Mouse (Mus musculus) cerebellum, postnatal 4 days (tissue): Measurements from ENCODE around the gene Ccdc7a.
"Not testable (repeated sequence)": the region's sequence is repeated elsewhere in the genome, so short reads cannot be mapped to it uniquely, and the experiment has no call there.

Experiments used
- DNase-seq, 2 experiments: peaks; one replicate each; pipeline ENCODE4 v3.0.0; 2022; ENCODE audit warnings: low spot score in 2 of 2, mixed read lengths in 1 of 2

The Ccdc7a gene

GRCm38 (mm10) chr8:129065417-129065816 lies at the start of gene Ccdc7a:
Gene Ccdc7a, minus strand, starts transcription at chr8:129065517.
- not testable (repeated sequence) for DNase-seq

DNA sequence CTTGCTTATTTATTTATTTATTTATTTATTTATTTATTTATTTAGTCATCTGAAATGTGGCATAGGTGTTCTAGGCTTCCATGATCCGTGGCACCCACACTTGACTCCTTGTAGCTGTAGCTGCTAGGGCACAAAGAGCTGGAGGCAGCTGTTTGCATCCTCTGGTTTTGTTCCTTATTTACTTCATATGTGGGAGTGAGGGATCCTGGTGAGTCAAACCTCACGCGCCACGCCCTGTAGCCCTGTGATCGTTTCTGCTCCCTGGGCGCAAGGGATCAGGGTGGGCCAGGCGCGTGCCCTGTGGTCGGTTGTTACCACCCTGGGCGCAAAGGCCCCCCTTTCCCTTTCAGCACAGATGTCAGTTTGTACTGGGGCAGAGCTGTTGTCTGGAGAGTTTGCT lies 1.5 kb upstream of the Ccdc7a start, which contains the start of gene Ccdc7b:
Gene Ccdc7b (plus strand): TSS at position 301 of the 400 bp plus-strand sequence.
- DNase-seq, result not testable (repeated sequence)

GRCm38 (mm10) chr8:128991389-128991788 lies 73.9 kb downstream of the Ccdc7a start:
- no peak for DNase-seq

GRCm38 (mm10) chr8:128948941-128949340 lies 116.4 kb downstream of the Ccdc7a start:
- DNase-seq, result not testable (repeated sequence)

- peak; percentile 20 to 49 for DNase-seq
Observed at GRCm38 (mm10) chr8:128941022-128941641, 124.2 kb downstream of the Ccdc7a start.

GRCm38 (mm10) chr8:128933446-128933845 lies 131.9 kb downstream of the Ccdc7a start:
- no peak for DNase-seq

DNA sequence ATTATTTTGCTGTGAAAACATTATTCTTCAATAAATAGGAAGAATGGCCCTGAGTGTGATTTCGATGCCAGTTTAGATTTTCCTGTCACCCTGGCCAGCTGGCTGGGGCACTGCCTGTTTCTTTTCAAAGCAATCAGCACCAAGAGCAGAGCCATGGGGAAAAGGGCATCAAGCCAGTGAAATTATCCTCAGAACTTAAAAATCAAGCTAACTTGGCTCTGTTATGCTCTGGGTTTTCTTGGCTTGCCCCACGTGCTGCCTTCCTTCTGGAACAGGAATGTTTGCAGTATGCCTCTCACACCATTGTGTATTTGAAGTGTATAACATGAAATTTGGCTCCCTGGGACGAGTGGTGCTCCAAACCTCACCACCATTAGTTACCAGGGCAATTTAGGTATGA lies 182.6 kb downstream of the Ccdc7a start:
- DNase-seq, result no peak

- DNase-seq, result no peak
Observed at GRCm38 (mm10) chr8:128843749-128844148, 221.6 kb downstream of the Ccdc7a start.

- DNase-seq, result no peak
Observed at GRCm38 (mm10) chr8:128812521-128812920, 252.8 kb downstream of the Ccdc7a start.

GRCm38 (mm10) chr8:128798594-128798993 lies 266.7 kb downstream of the Ccdc7a start, which contains the start of gene Gm3952:
Gene Gm3952, minus strand, starts transcription at chr8:128798694.
- no peak for DNase-seq

DNA sequence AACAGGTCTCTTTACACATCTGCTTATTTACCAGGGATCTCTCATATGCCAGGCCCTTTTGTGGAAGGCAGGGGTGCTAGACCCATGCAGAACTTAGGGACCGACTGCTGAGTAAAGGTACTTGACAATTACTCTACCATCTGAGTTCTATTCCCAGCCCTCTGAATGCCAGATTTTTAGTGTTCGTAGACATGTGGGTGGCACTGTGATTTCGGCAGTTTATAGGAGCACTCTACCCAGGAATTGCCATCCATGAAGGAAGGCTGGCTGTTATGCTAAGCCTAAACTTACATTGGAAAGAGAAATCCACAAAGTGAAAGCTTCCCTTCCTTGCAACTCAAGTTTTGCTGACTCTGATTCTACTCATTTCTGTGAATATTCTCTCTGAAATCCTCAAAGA lies 329.6 kb downstream of the Ccdc7a start:
- no peak for DNase-seq

DNA sequence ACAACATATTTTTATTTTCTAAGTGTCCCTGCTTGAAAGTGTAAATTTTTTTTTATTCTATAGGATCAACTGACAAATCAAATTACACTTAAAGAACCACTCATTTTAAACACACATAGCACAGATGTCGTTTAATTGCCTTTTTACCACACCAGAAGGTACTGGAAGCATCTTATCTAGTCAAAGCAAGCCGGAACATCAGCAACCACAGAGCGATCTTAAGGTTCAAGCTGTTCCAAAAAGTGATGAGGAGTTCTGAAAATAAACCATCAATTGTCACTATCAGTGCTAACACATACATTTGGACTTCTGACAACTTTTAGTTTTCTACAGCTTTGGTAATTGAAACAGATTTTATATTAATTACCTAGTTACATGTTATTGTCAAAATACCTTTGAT lies 331.2 kb downstream of the Ccdc7a start:
- no peak for DNase-seq

- DNase-seq, result no peak
Observed at GRCm38 (mm10) chr8:128732254-128732653, 333.1 kb downstream of the Ccdc7a start.

DNA sequence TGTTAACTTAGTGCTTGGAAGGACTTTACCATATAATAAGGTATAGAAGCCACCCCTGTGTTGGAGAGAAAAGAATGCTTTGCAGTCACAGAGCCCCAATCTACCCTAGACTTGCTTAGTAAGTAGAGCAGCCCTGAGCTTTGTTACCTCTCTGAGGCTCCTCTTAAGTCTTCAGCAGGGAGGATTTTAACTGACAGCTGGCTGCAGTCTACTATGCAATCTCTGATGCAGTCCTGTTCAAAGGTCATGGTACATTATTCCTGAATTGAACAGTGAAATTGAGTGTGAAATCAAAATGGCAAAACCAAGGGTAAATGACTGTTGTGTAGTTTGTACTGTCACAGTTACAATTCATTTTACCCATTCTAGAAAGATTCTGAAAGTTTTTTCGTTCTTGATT lies 338.1 kb downstream of the Ccdc7a start:
- DNase-seq, result no peak

- DNase-seq, result peak in 1 of 2 experiments; percentile 10
Observed at GRCm38 (mm10) chr8:128724819-128725218, 340.5 kb downstream of the Ccdc7a start.

DNA sequence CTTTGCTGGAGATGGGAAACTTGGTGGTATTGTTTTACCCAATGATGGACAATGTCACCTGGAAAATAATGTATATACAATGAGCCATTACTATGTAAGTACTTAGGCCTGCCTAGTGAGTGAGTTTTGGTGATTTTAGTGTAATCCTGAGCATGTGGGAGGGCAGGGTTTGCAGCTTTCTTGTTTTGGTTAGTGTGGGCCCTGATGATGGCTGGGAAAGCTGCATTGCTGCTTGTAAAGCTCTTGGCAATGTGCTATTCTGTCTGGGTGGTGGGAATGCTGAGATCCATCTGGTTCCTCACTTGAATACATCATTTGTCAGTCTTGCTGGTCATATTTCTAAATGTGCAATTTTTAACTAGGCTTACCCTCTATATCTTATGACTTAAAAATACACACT lies 349.1 kb downstream of the Ccdc7a start:
- no peak for DNase-seq

DNA sequence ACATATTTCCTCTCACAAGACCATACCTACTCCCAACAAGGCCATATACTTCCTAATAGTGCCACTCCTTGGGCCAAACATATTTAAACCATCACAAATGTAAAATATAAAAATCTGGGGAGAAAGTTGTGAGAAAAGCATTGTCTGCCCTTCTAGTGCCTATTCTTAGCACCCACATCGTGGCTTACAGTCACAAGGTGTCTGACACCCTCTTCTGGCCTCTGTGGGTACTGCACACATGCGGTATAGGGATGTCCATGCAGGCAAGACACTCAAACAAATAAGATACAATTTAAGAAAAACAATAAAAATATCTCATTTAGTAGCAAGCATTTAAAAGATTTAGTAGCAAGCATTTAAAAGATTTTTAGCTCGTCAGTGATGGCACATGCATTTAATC lies 356.1 kb downstream of the Ccdc7a start:
- DNase-seq, result peak; percentile 70 to 84

DNA sequence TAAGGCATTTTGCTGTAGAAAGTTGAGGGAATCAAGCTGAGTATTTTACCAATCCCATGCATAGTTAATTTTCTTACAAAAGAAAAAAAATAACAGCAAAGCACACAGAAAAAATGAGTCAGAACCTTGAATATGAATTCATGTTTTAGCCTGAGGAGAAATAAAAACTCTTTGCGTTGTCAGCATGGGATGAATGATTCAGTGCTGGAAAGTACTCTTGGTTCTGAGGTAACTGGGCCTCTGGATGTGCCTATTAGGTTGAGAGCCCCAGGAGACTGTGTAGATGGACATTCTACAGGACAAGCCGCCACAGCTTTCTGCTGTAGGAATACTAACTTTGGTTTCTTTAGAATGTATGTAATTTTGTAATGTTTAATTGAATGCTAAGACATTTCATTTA lies 360.5 kb downstream of the Ccdc7a start:
- no peak for DNase-seq

GRCm38 (mm10) chr8:128704376-128704775 lies 360.9 kb downstream of the Ccdc7a start:
- DNase-seq, result no peak

DNA sequence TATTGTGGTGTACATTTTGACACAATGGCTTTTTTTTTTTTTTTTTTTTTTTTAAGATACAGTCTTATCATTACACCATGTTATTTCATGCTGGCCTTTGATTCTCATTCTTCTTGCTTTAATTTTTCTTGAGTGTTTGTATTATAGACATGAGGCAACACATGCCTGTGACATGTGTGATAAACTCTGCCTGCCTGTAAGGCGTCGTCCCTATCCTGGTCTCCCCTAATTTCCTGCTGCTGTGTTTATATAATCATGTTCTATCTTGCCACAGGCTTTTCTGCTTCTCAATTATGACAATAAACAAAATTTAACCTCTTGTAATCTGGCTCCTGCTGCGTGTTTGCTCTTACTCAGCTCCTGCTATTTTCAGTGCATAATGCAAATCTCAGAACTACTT lies 367.4 kb downstream of the Ccdc7a start:
- DNase-seq, result no peak

DNA sequence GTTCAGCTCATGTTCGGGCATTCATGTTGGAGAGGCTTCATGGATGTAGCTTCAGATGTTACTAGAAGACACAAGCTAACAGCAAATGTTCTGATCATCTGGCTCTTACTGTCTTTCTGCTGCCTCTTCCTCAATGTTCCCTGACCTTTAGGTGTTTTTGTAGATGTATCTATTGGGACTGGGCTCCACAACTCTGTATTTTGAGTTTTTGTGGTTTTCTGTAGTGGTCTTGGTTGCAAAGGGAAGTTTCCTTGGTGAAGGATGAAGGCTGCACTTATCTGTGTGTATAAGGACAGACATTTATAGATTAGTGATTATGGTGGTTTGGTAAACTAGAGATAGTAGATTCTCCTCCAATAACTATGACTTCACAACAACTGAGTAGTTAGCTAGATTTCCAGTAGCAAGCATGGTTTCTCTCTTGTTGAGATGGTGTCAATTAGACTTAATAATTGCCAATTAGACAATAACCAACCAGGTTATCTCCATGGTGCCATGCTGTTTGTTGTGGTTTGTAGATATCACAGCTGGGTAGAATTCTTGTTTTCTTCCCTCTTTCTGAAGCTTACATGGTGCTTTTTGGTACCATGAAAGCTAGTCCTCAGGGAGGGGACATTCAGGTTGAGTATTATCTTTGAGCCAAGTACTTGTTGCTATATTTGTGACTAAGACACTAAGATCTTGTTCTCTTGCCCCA lies 368.5 kb downstream of the Ccdc7a start:
- DNase-seq, result no peak

DNA sequence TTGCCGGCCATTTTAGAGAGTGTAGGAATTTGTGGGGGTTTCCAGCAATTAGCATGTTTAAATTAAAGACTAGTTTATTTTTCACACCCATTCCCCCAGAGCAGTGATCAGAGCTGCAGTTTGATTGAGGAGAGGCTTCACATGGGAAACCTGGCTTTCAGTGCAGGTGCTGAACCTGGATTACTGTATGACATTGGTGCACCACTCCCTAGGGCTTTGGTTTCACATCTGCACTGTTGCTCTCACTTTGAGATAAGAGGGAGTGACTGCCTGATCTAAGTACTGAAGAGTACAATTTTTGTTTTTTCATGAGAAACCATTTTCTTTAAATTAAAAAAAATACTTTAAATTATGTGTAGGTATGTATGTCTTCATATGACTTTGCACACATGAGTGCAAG lies 375.3 kb downstream of the Ccdc7a start:
- no peak for DNase-seq

GRCm38 (mm10) chr8:128688679-128689078 lies 376.6 kb downstream of the Ccdc7a start:
- no peak for DNase-seq
